Mouse (Mus musculus): ENCODE results near the gene Rgr.

GRCm38 (mm10) chr14:37068516-37068915, 19.8 kb upstream of the Rgr start:
- TF ChIP-seq CTCF (IDR thresholded peaks at IDR 0.05; ENCODE audit: low read depth): no peak
- no peak for TF ChIP-seq EP300 (IDR thresholded peaks at IDR 0.05; ENCODE audit: low read depth)
